Mouse (Mus musculus) embryonic facial prominence, embryonic 10.5 days (tissue): ENCODE measurements around the gene Nfic. TPM values are rescaled to one million over a fixed set of nuclear protein-coding genes. Genes with fewer than 3 reads are reported as not detected.
A peak's percentile ranks its signal among the peaks of the same experiment; 100 is the strongest.

ENCODE experiments used
- DNase-seq: peaks from one replicate; pipeline ENCODE4 v3.0.0-alpha.2; 2017; ENCODE audit warnings: low spot score
- H3K27ac ChIP-seq: fragments of 300-500 bp; sonication (generic); replicated peaks from 2 replicates; pipeline ENCODE4 v1.5.1; 2016; ENCODE audit warnings: mild to moderate bottlenecking
- H3K27me3 ChIP-seq: fragments of 300-500 bp; sonication (generic); replicated peaks from 2 replicates; pipeline ENCODE4 v1.6.1; 2016; ENCODE audit warnings: low read depth, mild to moderate bottlenecking; ENCODE audit not compliant: poor library complexity, severe bottlenecking
- H3K36me3 ChIP-seq: fragments of 300-500 bp; sonication (generic); replicated peaks from 2 replicates; pipeline ENCODE4 v1.6.1; 2016; ENCODE audit warnings: mild to moderate bottlenecking, moderate library complexity
- H3K4me1 ChIP-seq: fragments of 300-500 bp; sonication (generic); 2 replicates; pipeline ENCODE4 v1.6.1; 2016
- H3K4me3 ChIP-seq: fragments of 300-500 bp; sonication (generic); 2 replicates; pipeline ENCODE4 v1.5.1; 2016; ENCODE audit warnings: mild to moderate bottlenecking, moderate library complexity
- H3K9me3 ChIP-seq: fragments of 300-500 bp; sonication (generic); 2 replicates; pipeline ENCODE4 v1.6.1; 2016; ENCODE audit warnings: mild to moderate bottlenecking
- WGBS: fragments of 180-500 bp; shearing (Covaris S2); methylation state at CpG from one replicate; pipeline ENCODE4 v1.1.7; 2016; 5-methylcytosine and 5-hydroxymethylcytosine counted together
- polyA plus RNA-seq: library from polyadenylated mRNA; unstranded; fragments of >200 nt; fragmentation: Nextera tagmentation; extraction: Ambion mirVana; gene quantifications from 2 replicates; pipeline ENCODE4 v1.2.1, GENCODE M21; 2016

Nfic gene
- polyA plus RNA-seq, 1 experiment from 2014 or later, result 20.2 TPM

- H3K4me3 ChIP-seq, result peak overlapping the region; percentile 98
- H3K27me3 ChIP-seq, result no peaks in the 10 kb centered on the region
- under 1% methylated on average over 19 of the region's 19 CpGs for WGBS
- H3K9me3 ChIP-seq, result no peaks in the 10 kb centered on the region
- no peak for DNase-seq
- H3K4me1 ChIP-seq, result peaks cover 25% of the 10 kb centered on the region
- H3K36me3 ChIP-seq, result peaks cover 37% of the 10 kb centered on the region
- peak overlapping the region; percentile 91 for H3K27ac ChIP-seq
These were observed 70.8 kb downstream of the Nfic start for GRCm38 (mm10) chr10:81384605-81384982.

GRCm38 (mm10) chr10:81383802-81384604 is 71.4 kb downstream of the Nfic start, which contains the start of the genes Dohh and Gm48551:
Gene Dohh (plus strand): TSS chr10:81384428.
Gene Gm48551 (plus strand): TSS chr10:81384466.
- DNase-seq, result peak; percentile 97
- H3K27me3 ChIP-seq, result no peaks in the 10 kb centered on the region
- WGBS, result 9% methylated on average over 54 of the region's 54 CpGs
- peak within 1 kb of the TSS; percentile 91 for H3K27ac ChIP-seq
- peaks cover 35% of the 10 kb centered on the region for H3K36me3 ChIP-seq
- H3K4me3 ChIP-seq, result peak within 1 kb of the TSS; percentile 98
- H3K4me1 ChIP-seq, result peaks cover 23% of the 10 kb centered on the region
- no peaks in the 10 kb centered on the region for H3K9me3 ChIP-seq

GRCm38 (mm10) chr10:81382039-81382438 is 73.4 kb downstream of the Nfic start:
- Histone ChIP-seq H3K4me3 (no peak overlapping the region), H3K36me3 (peaks cover 16% of the 10 kb centered on the region), H3K27me3 (no peaks in the 10 kb centered on the region), H3K4me1 (peaks cover 33% of the 10 kb centered on the region), H3K27ac (no peak overlapping the region), H3K9me3 (no peaks in the 10 kb centered on the region)
- DNase-seq, result no peak
- WGBS, result 92% methylated on average over 5 of the region's 5 CpGs

- Histone ChIP-seq H3K9me3 (no peaks in the 10 kb centered on the region), H3K27me3 (no peaks in the 10 kb centered on the region), H3K4me1 (peaks cover 33% of the 10 kb centered on the region), H3K36me3 (peaks cover 22% of the 10 kb centered on the region), H3K4me3 (peak overlapping the region; percentile 91; the same call in 1 of the 2 replicates), H3K27ac (peak overlapping the region; percentile 57; the same call in 1 of the 2 replicates)
- no peak for DNase-seq
- 87% methylated on average over 6 of the region's 6 CpGs for WGBS
These were observed 75.5 kb downstream of the Nfic start for GRCm38 (mm10) chr10:81379809-81380378.

- Histone ChIP-seq H3K4me1 (peaks cover 30% of the 10 kb centered on the region), H3K4me3 (peak overlapping the region; percentile 91)
These were observed 76.3 kb downstream of the Nfic start for GRCm38 (mm10) chr10:81379183-81379553.

GRCm38 (mm10) chr10:81378553-81379182 is 76.8 kb downstream of the Nfic start:
- WGBS, result under 1% methylated on average over 46 of the region's 46 CpGs
- H3K4me1 ChIP-seq, result peaks cover 30% of the 10 kb centered on the region
- no peaks in the 10 kb centered on the region for H3K27me3 ChIP-seq
- peak overlapping the region; percentile 91 for H3K4me3 ChIP-seq
- H3K27ac ChIP-seq, result peak overlapping the region; percentile 97
- peak; percentile 100 for DNase-seq
- H3K9me3 ChIP-seq, result no peaks in the 10 kb centered on the region
- H3K36me3 ChIP-seq, result peaks cover 33% of the 10 kb centered on the region

More at GRCm38 (mm10) chr10:81379183-81379553, 76.3 kb downstream of the Nfic start:
- DNase-seq, result no peak
- Histone ChIP-seq H3K27me3 (no peaks in the 10 kb centered on the region), H3K36me3 (peaks cover 28% of the 10 kb centered on the region), H3K27ac (peak overlapping the region; percentile 97), H3K9me3 (no peaks in the 10 kb centered on the region)
- WGBS, result 59% methylated on average over 3 of the region's 3 CpGs

GRCm38 (mm10) chr10:81377793-81378552 is 77.5 kb downstream of the Nfic start, which contains the start of gene Fzr1:
Gene Fzr1 (minus strand): TSS chr10:81378516.
- H3K4me1 ChIP-seq, result peaks cover 34% of the 10 kb centered on the region
- H3K27ac ChIP-seq, result peak within 1 kb of the TSS; percentile 97
- no peaks in the 10 kb centered on the region for H3K9me3 ChIP-seq
- no peak for DNase-seq
- 1% methylated on average over 59 of the region's 59 CpGs for WGBS
- H3K4me3 ChIP-seq, result peak within 1 kb of the TSS; percentile 91
- H3K36me3 ChIP-seq, result peaks cover 40% of the 10 kb centered on the region
- H3K27me3 ChIP-seq, result no peaks in the 10 kb centered on the region

- 66% methylated on average over 2 of the region's 2 CpGs for WGBS
- peak overlapping the region; percentile 91 for H3K4me3 ChIP-seq
- peaks cover 34% of the 10 kb centered on the region for H3K4me1 ChIP-seq
- peaks cover 47% of the 10 kb centered on the region for H3K36me3 ChIP-seq
- peak overlapping the region; percentile 97 for H3K27ac ChIP-seq
- H3K9me3 ChIP-seq, result no peaks in the 10 kb centered on the region
- no peak for DNase-seq
- no peaks in the 10 kb centered on the region for H3K27me3 ChIP-seq
These were observed 78.1 kb downstream of the Nfic start for GRCm38 (mm10) chr10:81377362-81377664.

GRCm38 (mm10) chr10:81376561-81377361 is 78.7 kb downstream of the Nfic start:
- Histone ChIP-seq H3K27me3 (no peaks in the 10 kb centered on the region), H3K27ac (peak overlapping the region; percentile 97), H3K4me1 (peaks cover 30% of the 10 kb centered on the region), H3K4me3 (peak overlapping the region; percentile 91), H3K36me3 (peaks cover 52% of the 10 kb centered on the region), H3K9me3 (no peaks in the 10 kb centered on the region)
- DNase-seq, result no peak
- WGBS, result 40% methylated on average over 6 of the region's 6 CpGs

GRCm38 (mm10) chr10:81375322-81375721 is 80.1 kb downstream of the Nfic start:
- H3K4me3 ChIP-seq, result no peak overlapping the region
- no peaks in the 10 kb centered on the region for H3K9me3 ChIP-seq
- H3K27me3 ChIP-seq, result no peaks in the 10 kb centered on the region
- H3K36me3 ChIP-seq, result peaks cover 67% of the 10 kb centered on the region
- no peak for DNase-seq
- H3K4me1 ChIP-seq, result peaks cover 30% of the 10 kb centered on the region
- 94% methylated on average over 10 of the region's 10 CpGs for WGBS
- no peak overlapping the region for H3K27ac ChIP-seq

- H3K4me3 ChIP-seq, result no peak overlapping the region
- no peak overlapping the region for H3K27ac ChIP-seq
- H3K27me3 ChIP-seq, result peaks cover 38% of the 10 kb centered on the region
- H3K4me1 ChIP-seq, result peaks cover 51% of the 10 kb centered on the region
- 89% methylated on average over 6 of the region's 6 CpGs for WGBS
- H3K36me3 ChIP-seq, result peaks cover 77% of the 10 kb centered on the region
- no peak for DNase-seq
- no peaks in the 10 kb centered on the region for H3K9me3 ChIP-seq
These were observed 88.3 kb downstream of the Nfic start for GRCm38 (mm10) chr10:81367207-81367495.
